Mouse (Mus musculus): Measurements from ENCODE around the gene Spg7.
"Not testable (repeated sequence)": the region's sequence is repeated elsewhere in the genome, so short reads cannot be mapped to it uniquely, and the experiment has no call there.

DNA sequence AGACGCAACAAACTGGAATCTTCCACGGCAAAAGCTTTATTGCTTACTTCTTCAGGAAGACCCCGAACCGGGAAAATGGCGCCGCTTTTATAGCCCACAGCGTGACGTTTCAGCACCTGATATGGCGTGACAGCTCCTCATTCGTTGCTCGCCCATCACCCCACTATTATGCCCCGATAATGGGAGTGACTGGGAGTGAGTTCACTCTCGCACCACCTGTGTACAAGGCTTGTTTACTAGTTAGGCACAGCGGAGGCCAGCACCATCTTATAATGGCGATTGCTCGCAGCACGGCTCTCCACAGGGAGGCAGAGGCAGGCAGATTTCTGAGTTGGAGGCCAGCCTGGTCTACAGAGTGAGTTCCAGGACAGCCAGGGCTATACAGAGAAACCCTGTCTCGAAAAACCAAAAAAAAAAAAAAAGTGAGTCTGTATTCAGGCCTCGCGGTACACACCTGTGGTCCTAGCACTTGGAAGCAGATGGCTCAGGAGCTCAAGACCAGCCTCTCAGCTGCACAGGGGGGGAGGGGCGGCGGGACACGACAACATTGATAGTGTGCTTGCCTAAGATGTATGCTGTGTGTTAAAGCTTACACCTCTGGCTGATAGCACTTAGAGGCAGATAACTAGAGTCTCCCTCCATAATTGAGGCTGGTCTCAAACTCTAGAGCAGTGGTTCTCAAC is 17.9 kb upstream of the Spg7 start:
- not testable (repeated sequence) for TF ChIP-seq CTCF, EP300 (IDR thresholded peaks at IDR 0.05)
